Mouse (Mus musculus) hindbrain, embryonic 14.5 days (tissue): Measurements from ENCODE around the gene Ivd. TPM values are rescaled to one million over a fixed set of nuclear protein-coding genes. Genes with fewer than 3 reads are reported as not detected.

Experiments used
- ATAC-seq: fragments of 200-750 bp; cut with Nextera tagmentation; 2 replicates; pipeline ENCODE4 v1.8.0; 2017; ENCODE audit warnings: moderate number of reproducible peaks, mild to moderate bottlenecking, moderate TSS enrichment, moderate library complexity; ENCODE audit not compliant: low FRiP score
- DNase-seq: peaks from one replicate; pipeline ENCODE4 v3.0.0-alpha.2; 2015; ENCODE audit warnings: low spot score
- H3K27ac ChIP-seq: fragments of 300-500 bp; sonication (generic); 2 replicates; pipeline ENCODE4 v1.5.1; 2014; ENCODE audit warnings: mild to moderate bottlenecking, moderate library complexity
- H3K27me3 ChIP-seq: fragments of 300-500 bp; sonication (generic); 2 replicates; pipeline ENCODE4 v1.6.1; 2014; ENCODE audit warnings: mild to moderate bottlenecking, low read length, mixed read lengths; ENCODE audit not compliant: control insufficient read depth, insufficient read depth
- H3K36me3 ChIP-seq: fragments of 300-500 bp; sonication (generic); replicated peaks from 2 replicates; pipeline ENCODE4 v1.6.1; 2014; ENCODE audit not compliant: control insufficient read depth, insufficient read depth
- H3K4me1 ChIP-seq: fragments of 300-500 bp; sonication (generic); replicated peaks from 2 replicates; pipeline ENCODE4 v1.6.1; 2014; ENCODE audit warnings: antibody characterized with exemption, low read length, mixed read lengths; ENCODE audit not compliant: control insufficient read depth, insufficient read depth
- H3K4me2 ChIP-seq: fragments of 300-500 bp; sonication (generic); replicated peaks from 2 replicates; pipeline ENCODE4 v1.6.1; 2014; ENCODE audit warnings: mild to moderate bottlenecking, moderate library complexity
- H3K4me3 ChIP-seq: fragments of 300-500 bp; sonication (generic); replicated peaks from 2 replicates; pipeline ENCODE4 v1.5.1; 2014; ENCODE audit warnings: mild to moderate bottlenecking, low read length
- H3K9ac ChIP-seq: fragments of 300-500 bp; sonication (generic); 2 replicates; pipeline ENCODE4 v1.6.1; 2014
- H3K9me3 ChIP-seq: fragments of 300-500 bp; sonication (generic); 2 replicates; pipeline ENCODE4 v1.6.1; 2016; ENCODE audit warnings: low read length; ENCODE audit not compliant: control insufficient read depth
- WGBS: fragments of 180-500 bp; shearing (Covaris S2); extraction: QIAGEN DNeasy Blood & Tissue Kit; methylation state at CpG from one replicate; pipeline ENCODE4 v1.1.7; 2014; 5-methylcytosine and 5-hydroxymethylcytosine counted together
- polyA plus RNA-seq: library from polyadenylated mRNA; unstranded; fragments of >200 nt; fragmentation: Nextera tagmentation; extraction: Ambion mirVana; gene quantifications from 2 replicates; pipeline ENCODE4 v1.2.1, GENCODE M21; 2014

Ivd gene
- polyA plus RNA-seq, 1 experiment from 2014 or later, result 36.4 TPM

DNA sequence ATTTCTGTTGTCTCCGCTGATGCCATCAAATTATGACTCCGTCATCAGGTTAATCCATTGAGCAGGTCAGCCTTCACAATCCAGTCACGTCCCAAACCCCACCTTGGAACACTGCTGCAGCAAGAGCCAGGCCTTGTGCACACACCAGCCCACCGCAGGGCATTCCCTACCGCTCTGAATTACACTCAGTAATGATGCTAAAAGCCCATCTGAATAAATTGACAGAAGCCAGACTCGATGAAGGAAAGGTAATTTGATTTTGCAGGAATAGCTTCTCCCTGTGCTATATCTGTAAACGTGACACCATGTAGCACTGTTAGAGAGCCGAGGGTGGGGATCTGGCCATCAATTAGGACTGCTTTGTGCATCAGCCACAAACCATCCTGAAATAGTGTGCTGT, 13.6 kb downstream of the Ivd start:
- no peak overlapping the region for H3K4me3 ChIP-seq
- H3K9me3 ChIP-seq, result no peaks in the 10 kb centered on the region
- H3K27ac ChIP-seq, result no peak overlapping the region
- no peaks in the 10 kb centered on the region for H3K4me1 ChIP-seq
- 90% methylated on average over 8 of the region's 8 CpGs for WGBS
- H3K36me3 ChIP-seq, result peaks cover 42% of the 10 kb centered on the region
- H3K9ac ChIP-seq, result no peak overlapping the region
- DNase-seq, result no peak
- ATAC-seq, result no peak
- no peak overlapping the region for H3K4me2 ChIP-seq
- no peaks in the 10 kb centered on the region for H3K27me3 ChIP-seq

DNA sequence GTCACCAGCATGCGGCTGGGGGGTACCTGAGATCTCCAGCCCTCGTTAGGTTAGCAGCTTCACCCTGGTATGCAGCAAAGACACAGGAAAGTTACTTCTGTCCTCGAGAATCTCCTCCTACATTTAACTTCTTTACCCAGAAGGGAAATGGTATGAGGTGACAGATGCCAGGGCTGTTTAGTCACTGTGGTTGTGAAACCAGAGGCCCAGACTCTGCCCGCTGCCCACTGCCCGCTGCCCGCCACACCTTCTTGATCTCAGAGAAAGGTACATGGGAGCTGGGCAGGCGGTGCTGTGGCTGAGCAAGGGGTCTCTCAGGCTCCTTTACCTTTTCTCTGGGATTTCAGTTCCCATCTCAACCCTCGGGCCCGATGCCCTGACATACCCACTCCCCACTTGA, 14.7 kb downstream of the Ivd start:
- no peaks in the 10 kb centered on the region for H3K27me3 ChIP-seq
- 94% methylated on average over 9 of the region's 9 CpGs for WGBS
- no peaks in the 10 kb centered on the region for H3K9me3 ChIP-seq
- no peak overlapping the region for H3K27ac ChIP-seq
- no peaks in the 10 kb centered on the region for H3K4me1 ChIP-seq
- no peak overlapping the region for H3K4me2 ChIP-seq
- H3K9ac ChIP-seq, result no peak overlapping the region
- ATAC-seq (no peak), DNase-seq (no peak)
- H3K36me3 ChIP-seq, result peaks cover 38% of the 10 kb centered on the region
- H3K4me3 ChIP-seq, result no peak overlapping the region

DNA sequence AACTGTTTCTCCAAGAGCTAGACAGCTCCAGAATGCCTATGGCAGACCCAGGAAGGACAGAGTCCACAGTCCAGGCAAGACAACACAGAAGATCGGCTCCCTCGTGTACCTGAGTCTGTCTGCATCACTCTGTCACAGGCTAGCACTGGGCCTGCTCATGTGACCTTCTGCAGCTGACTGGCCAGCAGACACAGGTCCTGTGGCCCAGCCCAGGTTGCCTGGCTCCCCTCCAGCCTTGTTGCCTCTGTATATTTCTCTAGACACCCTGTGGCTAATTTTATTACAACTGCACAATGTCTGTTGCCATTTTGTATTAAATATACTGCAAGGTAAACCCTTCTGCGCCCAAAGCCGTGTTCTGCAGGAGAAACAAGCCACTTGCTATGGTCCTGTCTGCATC, 19.3 kb downstream of the Ivd start:
- Histone ChIP-seq H3K9me3 (no peaks in the 10 kb centered on the region), H3K36me3 (peaks cover 20% of the 10 kb centered on the region), H3K27ac (no peak overlapping the region), H3K9ac (no peak overlapping the region), H3K4me3 (no peak overlapping the region), H3K4me2 (no peak overlapping the region), H3K4me1 (peaks cover 5% of the 10 kb centered on the region), H3K27me3 (0 out of 2 replicates have a peak, but pooled peaks cover 9% of the 10 kb centered on the region)
- DNase-seq, result no peak
- ATAC-seq, result no peak
- 82% methylated on average over 4 of the region's 4 CpGs for WGBS

DNA sequence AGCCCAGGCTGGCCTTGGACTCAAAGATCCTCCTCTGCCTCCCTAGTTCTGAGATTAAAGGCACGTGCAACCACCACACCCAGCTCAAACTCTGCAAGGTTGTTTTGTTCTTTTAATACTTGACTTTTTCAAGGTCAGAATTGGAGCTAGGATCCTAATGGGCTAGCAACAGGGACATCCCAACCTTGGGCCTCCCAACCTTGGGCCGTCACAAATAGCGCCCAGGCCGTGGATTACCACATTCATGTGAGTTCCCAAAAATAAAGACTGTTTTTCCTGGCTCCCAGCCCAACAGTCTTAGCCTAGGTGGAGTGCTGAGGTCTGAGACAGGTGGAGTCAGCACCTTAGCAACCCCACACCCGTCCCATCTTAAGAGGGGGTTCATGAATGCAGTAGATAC, 20.2 kb downstream of the Ivd start:
- Histone ChIP-seq H3K9ac (no peak overlapping the region), H3K4me3 (no peak overlapping the region), H3K4me2 (no peak overlapping the region), H3K36me3 (peaks cover 11% of the 10 kb centered on the region), H3K9me3 (no peaks in the 10 kb centered on the region), H3K27ac (no peak overlapping the region), H3K4me1 (peaks cover 5% of the 10 kb centered on the region), H3K27me3 (0 out of 2 replicates have a peak, but pooled peaks cover 9% of the 10 kb centered on the region)
- ATAC-seq (no peak), DNase-seq (no peak)
- WGBS, result 86% methylated on average over 5 of the region's 5 CpGs

DNA sequence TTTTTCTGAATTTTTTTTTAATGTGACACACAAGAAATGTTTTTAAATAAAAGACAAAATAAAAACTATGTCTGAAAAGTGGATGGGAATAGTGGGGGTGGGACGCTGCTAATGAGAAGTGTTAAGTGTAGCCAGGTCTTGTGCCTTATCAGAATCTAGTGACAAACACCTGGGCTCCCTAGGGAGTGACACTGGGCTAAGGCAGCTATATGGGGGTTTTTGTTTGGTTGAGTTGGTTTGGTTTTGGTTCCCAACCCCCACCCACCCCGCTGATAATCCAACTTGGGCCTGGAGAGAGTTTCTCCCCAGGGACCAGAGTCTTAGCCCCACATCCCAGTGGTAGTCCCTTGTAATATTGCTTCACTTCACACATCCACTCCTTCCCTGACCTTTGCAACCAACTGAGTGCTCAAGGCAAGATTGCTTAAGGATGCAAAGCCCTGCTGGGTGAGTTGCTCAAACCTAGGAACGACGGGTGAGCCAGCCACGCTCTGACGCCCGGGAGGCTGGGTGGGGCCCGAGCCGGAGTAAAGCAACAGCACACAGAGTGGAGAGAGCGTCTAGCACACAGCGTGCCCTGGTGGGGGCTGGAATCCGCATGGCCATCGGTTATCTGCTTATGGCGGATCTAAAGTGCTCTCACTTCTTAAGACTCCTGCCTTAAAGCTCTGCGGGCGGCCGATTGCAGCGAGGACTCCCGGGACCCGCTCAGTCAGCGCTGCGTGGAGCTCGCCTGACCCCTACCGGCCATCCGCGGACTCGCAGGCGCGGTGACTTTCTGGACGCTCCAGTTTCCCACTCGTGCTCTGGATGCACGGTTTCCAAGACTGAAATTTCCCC, 21.3 kb downstream of the Ivd start:
- peaks cover 5% of the 10 kb centered on the region for H3K4me1 ChIP-seq
- H3K9ac ChIP-seq, result peak overlapping the region; percentile 54
- peak overlapping the region; percentile 36 for H3K4me3 ChIP-seq
- 2% methylated on average over 32 of the region's 32 CpGs for WGBS
- peak overlapping the region; percentile 90 for H3K4me2 ChIP-seq
- H3K9me3 ChIP-seq, result no peaks in the 10 kb centered on the region
- H3K36me3 ChIP-seq, result peaks cover 1% of the 10 kb centered on the region; the same call in 1 of the 2 replicates
- no peak overlapping the region for H3K27ac ChIP-seq
- 0 out of 2 replicates have a peak, but pooled peaks cover 9% of the 10 kb centered on the region for H3K27me3 ChIP-seq
- DNase-seq, result peak; percentile 91
- peak; percentile 77 for ATAC-seq

DNA sequence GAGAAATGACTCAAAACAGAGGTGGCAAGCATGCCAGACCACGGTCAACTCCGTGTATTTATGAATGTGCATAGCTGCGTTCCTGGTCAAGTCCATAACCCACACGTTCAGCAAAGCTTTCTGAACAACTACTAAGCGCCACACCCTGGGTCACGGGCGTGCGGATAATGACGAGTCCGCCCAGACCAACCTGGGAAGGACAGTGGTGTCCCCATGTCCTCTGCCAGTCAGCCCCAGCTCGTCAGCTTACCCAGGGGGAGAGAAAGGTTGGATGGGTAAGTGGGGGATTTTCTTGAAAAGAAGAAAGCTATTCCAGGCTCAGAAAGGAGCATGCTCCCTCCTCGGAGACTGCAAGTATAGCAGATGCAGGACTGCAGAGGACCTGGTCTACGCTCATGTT, 25.7 kb downstream of the Ivd start:
- no peaks in the 10 kb centered on the region for H3K36me3 ChIP-seq
- no peaks in the 10 kb centered on the region for H3K9me3 ChIP-seq
- H3K27me3 ChIP-seq, result 0 out of 2 replicates have a peak, but pooled peaks cover 9% of the 10 kb centered on the region
- peak overlapping the region; percentile 33 for H3K4me2 ChIP-seq
- ATAC-seq, result no peak
- 65% methylated on average over 13 of the region's 13 CpGs for WGBS
- no peak overlapping the region; the same call in 1 of the 2 replicates for H3K9ac ChIP-seq
- H3K27ac ChIP-seq, result no peak overlapping the region
- peaks cover 5% of the 10 kb centered on the region for H3K4me1 ChIP-seq
- no peak for DNase-seq
- no peak overlapping the region for H3K4me3 ChIP-seq

DNA sequence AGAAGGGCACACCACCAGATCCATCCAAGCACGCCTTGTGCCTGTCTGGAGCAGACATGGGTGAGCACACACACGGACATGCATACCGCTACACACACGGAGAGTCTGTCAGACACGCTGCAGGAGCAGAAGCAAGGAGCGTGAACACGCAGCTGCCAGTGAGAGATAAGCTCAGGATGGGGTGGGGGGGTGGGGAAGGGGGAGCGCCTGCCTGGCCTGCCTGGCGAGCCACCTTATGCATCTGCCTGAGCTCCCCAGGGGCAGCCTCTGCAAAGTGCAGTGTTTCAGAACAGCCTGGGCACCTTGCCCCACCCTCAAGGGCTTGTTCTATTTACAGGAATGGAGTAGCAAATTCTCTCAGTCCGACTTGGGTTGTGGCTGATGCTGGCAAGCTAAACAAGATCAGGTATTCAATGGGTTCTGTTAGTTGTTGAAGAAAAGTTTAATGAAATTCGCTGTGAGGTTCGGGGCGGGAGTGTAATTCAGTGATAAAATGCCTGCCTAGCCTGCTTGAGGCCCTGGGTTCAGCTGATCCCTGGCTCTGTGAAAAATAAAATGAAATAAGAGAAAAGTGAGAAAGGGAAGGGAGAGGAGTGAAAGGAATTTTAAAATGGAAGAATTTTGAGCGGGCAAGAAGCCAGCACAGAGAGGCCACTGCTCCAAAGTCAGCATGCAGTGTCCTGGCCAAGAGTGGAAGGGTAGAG, 26.2 kb downstream of the Ivd start:
- H3K4me1 ChIP-seq, result peaks cover 2% of the 10 kb centered on the region
- no peaks in the 10 kb centered on the region for H3K9me3 ChIP-seq
- 24% methylated on average over 14 of the region's 14 CpGs for WGBS
- H3K36me3 ChIP-seq, result no peaks in the 10 kb centered on the region
- peaks cover 14% of the 10 kb centered on the region; the same call in 1 of the 2 replicates for H3K27me3 ChIP-seq
- ATAC-seq (no peak), DNase-seq (peak; percentile 25)
- no peak overlapping the region for H3K27ac ChIP-seq
- no peak overlapping the region; the same call in 1 of the 2 replicates for H3K9ac ChIP-seq
- peak overlapping the region; percentile 33 for H3K4me2 ChIP-seq
- H3K4me3 ChIP-seq, result no peak overlapping the region

DNA sequence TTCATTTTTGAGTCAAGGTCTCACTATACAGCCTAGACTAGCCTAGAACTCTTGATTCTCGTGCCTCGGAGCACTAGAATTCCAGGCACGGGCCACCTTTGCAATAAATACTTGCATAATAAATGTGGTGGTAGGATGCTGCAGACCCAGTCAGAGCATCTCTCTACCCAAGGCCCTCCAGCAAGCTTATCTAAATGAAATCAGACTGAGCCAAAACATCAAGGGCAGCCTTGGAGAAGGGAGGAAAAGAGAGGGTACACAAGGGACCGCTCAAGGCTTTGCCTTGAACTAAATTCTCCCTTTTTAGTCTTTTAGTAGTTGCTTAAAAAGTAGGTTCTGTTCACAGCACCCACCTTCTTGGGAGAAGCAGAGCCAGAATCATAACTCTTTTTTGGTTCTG, 29.4 kb downstream of the Ivd start:
- WGBS, result 91% methylated on average over 4 of the region's 4 CpGs
- no peak for ATAC-seq
- Histone ChIP-seq H3K4me1 (no peaks in the 10 kb centered on the region), H3K27ac (no peak overlapping the region), H3K27me3 (peaks cover 31% of the 10 kb centered on the region), H3K36me3 (no peaks in the 10 kb centered on the region), H3K4me3 (no peak overlapping the region), H3K4me2 (no peak overlapping the region), H3K9ac (no peak overlapping the region), H3K9me3 (no peaks in the 10 kb centered on the region)
- no peak for DNase-seq
